Mouse (Mus musculus) thymus, adult 2 months (tissue): Measurements from ENCODE around the gene Ubqlnl.

Source experiments
- CTCF ChIP-seq: fragments of 200-500 bp; IDR thresholded peaks from 2 replicates; pipeline ENCODE4 v1.5.1; 2012; ENCODE audit warnings: mild to moderate bottlenecking, control low read depth, low read length, moderate library complexity, borderline replicate concordance; ENCODE audit not compliant: control insufficient read depth, poor library complexity, insufficient read depth; ENCODE audit errors: extremely low read depth
- POLR2A ChIP-seq: fragments of 200-500 bp; IDR thresholded peaks from 2 replicates; pipeline ENCODE4 v1.6.1; 2012; ENCODE audit warnings: mild to moderate bottlenecking, low read length, control low read depth, moderate library complexity; ENCODE audit not compliant: control insufficient read depth, poor library complexity, insufficient read depth; ENCODE audit errors: extremely low read depth

- no peak for TF ChIP-seq POLR2A
- TF ChIP-seq CTCF, result no peak
Observed at GRCm38 (mm10) chr7:104104757-104104972, 45.7 kb downstream of the Ubqlnl start, which contains the start of gene Olfr646.
